Mouse (Mus musculus) layer of hippocampus, adult 6 months (tissue): Measurements from ENCODE around the gene Acvr1b. TPM values are rescaled to one million over a fixed set of nuclear protein-coding genes. Genes with fewer than 3 reads are reported as not detected.

Experiments used
- long read RNA-seq, 2 experiments: library from polyadenylated mRNA; unstranded; transcript quantifications; one replicate each; pipeline ENCODE4 v2.0.0; 2019 to 2020
- microRNA-seq: library from miRNA; unstranded; fragments of <30 nt; microRNA quantifications from one replicate; pipeline ENCODE4 v1.2.0, GENCODE M21; 2020
- polyA plus RNA-seq: library from polyadenylated mRNA; unstranded; fragments of <200 nt; fragmentation: Nextera tagmentation; gene quantifications from 2 replicates; pipeline ENCODE4 v1.2.3, GENCODE M21; 2021

Gene Acvr1b
- 4.7 and 5.2 TPM in 2 replicates for polyA plus RNA-seq
- long read RNA-seq, experiment 1, full-length matches to known transcripts, result 1 of 19 reads
- long read RNA-seq, experiment 1, partial matches to known transcripts, result 17 of 19 reads
- long read RNA-seq, experiment 1, other reads (novel, unspliced or antisense), result 1 of 19 reads
- long read RNA-seq, experiment 2, full-length matches to known transcripts, result 4 of 31 reads
- long read RNA-seq, experiment 2, partial matches to known transcripts, result 1 of 31 reads
- long read RNA-seq, experiment 2, other reads (novel, unspliced or antisense), result 26 of 31 reads

DNA sequence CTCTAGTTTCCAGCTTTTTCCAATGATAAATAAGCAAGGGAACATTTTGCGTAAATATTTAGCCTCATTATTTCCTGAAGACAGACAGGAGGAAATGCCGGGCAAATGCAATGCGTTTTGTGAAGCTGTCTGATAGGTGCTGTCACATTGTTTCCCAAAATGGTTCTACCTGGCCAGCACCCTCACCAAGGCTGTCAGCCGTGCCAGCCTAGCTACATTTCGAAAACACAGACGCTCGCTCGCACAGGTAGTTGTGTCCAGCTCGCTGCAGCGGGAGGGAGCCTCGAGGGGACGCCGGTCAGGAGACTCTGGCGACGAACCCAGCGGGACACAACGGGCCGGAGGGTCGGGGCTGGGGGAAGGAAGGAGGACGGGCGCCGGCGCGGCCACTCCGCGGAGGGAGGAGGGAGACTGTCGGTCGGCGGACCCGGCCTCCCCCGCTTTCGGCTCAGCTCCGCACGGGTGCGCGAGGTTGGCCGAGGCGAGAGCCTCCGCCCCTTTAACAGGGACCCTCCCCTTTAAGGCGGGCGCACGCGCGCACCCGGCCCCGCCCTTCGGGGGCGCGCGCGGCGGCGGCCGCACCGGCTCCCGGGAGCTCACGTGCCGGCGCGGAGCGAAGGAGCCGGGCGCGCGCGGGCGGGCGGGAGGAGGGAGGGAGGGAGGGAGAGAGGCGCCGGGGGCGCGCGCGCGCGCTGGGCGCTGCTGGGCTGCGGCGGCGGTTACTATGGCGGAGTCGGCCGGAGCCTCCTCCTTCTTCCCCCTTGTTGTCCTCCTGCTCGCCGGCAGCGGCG is at the start of gene Acvr1b:
Gene Acvr1b, plus strand, starts transcription at position 647 of the 791 bp plus-strand sequence.

DNA sequence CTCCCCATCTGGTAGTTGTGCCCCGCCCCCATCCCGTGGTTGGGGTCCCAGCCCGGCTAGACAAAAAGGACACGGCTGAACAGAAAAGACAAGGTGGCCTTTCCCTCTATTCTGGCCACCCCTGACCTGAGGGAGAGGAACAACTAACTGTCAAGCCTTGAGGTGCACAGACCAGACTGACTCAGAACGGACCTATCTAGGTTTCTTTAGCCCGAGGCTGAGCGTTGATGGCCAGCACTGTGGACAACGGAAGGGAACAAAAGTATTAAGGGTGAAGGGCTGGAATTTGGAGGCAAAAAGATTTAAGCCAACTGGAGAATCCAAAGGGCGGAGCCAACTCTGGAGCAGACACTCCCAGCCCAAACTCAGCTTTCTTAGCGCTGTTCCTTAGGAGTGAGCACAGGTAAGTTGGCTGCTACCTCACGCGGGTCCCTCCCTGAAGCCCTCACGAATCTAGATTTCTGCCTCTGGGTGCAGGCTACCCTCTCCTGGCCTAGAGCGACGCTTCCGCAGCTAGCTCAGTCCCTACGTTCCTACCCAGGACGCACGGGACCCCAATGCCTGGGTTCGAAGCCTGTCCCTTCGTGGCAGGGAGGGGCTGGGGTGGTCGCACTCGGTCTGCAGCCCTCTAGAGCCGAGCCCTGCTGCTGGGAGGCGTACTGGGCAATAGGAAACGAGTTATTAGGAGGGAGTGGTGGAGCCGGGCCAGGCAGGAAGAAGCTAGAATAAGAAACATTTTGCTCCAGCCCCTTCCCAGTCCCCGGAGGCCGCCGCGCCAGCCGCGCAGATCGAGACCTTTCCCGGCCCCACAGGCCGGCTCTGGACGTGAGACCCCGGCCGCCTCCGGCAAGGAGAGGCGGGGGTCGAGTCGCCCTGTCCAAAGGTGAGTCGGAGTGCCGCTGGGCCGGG is 45.4 kb upstream of the Acvr1b start, which contains the start of gene Acvrl1:
Gene Acvrl1, plus strand, starts transcription at position 342 of the 909 bp plus-strand sequence.

DNA sequence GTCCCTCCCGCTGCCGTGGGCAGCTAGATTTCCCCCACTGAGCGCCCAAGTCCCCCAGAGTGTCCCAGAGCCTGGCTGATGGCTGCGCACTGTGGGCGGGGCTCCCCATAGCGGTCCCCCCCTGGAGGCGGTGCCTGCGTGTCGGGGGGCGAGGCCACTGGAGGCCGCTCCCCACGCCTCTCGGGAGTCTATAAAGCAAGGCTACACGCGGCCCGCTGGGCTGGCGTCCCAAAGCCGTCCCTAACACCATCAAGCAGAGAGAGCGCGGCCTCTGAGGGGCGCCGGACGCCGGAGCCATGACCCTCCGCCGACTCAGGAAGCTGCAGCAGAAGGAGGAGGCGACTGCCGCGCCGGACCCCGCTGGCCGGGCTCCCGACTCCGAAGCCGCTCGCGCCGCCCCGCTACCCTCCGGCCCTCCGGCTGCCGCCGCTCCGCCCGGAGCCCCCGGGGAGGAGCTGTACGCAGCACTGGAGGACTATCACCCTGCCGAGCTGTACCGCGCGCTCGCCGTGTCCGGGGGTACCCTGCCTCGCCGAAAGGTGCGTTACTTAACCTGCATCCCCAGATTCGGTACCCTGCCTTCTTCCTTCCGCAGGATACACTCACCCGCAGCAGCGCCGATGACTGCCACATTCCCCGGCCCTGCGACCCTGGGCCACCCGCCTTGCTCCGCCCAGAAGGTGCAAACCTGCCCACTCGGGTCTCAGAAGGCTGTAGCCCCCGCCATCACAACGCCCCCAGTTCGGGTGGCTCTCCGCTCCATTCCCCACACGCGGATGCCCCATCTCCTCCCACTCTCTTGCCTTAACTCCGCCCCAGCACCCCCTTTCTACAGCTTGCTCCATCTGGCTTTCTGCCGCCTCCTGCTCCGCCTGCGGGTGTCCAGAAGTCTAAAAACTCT is 50.4 kb downstream of the Acvr1b start, which contains the start of gene Grasp:
Gene Grasp, plus strand, starts transcription at position 183 of the 901 bp plus-strand sequence.

DNA sequence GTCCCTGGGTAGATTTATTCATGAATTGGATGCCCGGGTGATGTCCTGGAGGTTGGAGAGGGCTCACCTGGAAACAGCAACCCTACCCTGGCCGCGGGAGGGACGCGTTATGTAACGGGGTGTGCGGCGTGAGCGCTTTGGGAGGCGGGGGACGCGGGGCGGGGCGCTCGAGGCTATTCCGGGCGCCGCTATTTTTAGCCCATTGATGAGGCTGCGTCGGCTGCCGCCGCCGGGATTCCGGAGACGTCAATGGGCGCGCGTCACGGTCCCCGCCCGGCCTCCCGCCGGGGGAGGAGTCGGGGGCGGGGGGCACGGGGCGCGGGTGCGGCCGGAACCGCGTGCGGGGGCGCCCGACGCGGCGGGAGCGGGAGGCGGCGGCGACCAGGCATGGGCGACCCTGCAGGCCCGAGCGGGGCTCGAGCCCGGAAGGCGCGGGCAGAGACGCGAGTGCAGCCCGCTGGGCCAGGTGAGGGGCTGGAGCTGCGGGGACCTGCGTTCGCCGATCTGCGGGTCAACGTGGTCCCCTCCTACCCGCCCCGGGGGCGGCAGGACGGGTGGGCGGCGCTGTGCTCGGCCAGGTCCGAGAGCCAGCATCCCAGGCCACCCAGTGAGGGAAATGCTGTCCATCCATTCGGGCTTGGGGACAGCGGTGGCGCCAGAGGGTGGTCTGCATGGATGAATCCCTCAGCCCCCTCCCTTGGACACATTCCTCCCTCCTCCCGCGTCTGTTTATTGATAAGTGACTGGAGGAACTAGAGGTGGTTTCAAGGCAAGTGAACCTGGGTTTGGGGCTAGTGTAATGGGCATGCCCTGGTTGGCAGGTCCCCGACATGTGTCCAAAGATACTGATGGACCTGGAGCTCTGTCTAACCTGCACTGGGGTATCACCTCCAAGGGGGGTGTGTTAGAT is 80.3 kb downstream of the Acvr1b start, which contains the start of gene Nr4a1:
Gene Nr4a1, plus strand, starts transcription at position 384 of the 910 bp plus-strand sequence.

Small RNA genes within 50 kb of the gene (microRNA-seq; reads per million reads assigned to microRNA genes)
- gene Mir6962, result 1.9 reads per million

Other genes with a start within 250 kb of the Acvr1b start
- not detected in 2 replicates for gene Gm47841, start 126.7 kb upstream of the Acvr1b start, polyA plus RNA-seq
- gene Fignl2, start 95.5 kb upstream of the Acvr1b start, polyA plus RNA-seq, result 0.06 TPM in 1 of 2 replicates, not detected in the other
- gene Ankrd33, start 58.3 kb upstream of the Acvr1b start, polyA plus RNA-seq, result not detected in 2 replicates
- 5.1 and 5.8 TPM in 2 replicates for gene Acvrl1, start 45.5 kb upstream of the Acvr1b start, polyA plus RNA-seq
- 17.1 and 23.8 TPM in 2 replicates for gene Grasp, start 50.1 kb downstream of the Acvr1b start, polyA plus RNA-seq
- gene Nr4a1, start 80.2 kb downstream of the Acvr1b start, polyA plus RNA-seq, result 32.4 and 56.3 TPM in 2 replicates
- gene Atg101, start 110.2 kb downstream of the Acvr1b start, polyA plus RNA-seq, result 78.2 and 82.9 TPM in 2 replicates
- gene 6030408B16Rik, start 119.1 kb downstream of the Acvr1b start, polyA plus RNA-seq, result 0.36 TPM in 2 replicates
- 0.18 TPM in 1 of 2 replicates, not detected in the other for gene Krt80, start 196.1 kb downstream of the Acvr1b start, polyA plus RNA-seq
- gene Krt7, start 237.0 kb downstream of the Acvr1b start, polyA plus RNA-seq, result 0.04 and 0.23 TPM in 2 replicates